Mouse (Mus musculus) left cerebral cortex, postnatal 10 days (tissue): ENCODE results near the gene Cdipt. TPM values are rescaled to one million over a fixed set of nuclear protein-coding genes. Genes with fewer than 3 reads are reported as not detected.

Experiments
- DNase-seq, 2 experiments: peaks; one replicate each; pipeline ENCODE4 v3.0.0; 2021 to 2022; ENCODE audit warnings: low spot score in 2 of 2, mixed read lengths in 1 of 2; ENCODE audit errors: extremely low spot score in 1 of 2
- intact Hi-C: fragments of 180-260 bp; cut with DNase I; formaldehyde crosslinking; loops from one replicate; pipeline ENCODE4 v1.15.1; 2025
- total RNA-seq, 2 experiments: library from RNA; stranded (reverse); gene quantifications; 2 replicates each; pipeline ENCODE4 v1.2.3; 2021

Gene Cdipt
- total RNA-seq, 2 experiments from 2014 or later: 163 to 166 TPM

DNA sequence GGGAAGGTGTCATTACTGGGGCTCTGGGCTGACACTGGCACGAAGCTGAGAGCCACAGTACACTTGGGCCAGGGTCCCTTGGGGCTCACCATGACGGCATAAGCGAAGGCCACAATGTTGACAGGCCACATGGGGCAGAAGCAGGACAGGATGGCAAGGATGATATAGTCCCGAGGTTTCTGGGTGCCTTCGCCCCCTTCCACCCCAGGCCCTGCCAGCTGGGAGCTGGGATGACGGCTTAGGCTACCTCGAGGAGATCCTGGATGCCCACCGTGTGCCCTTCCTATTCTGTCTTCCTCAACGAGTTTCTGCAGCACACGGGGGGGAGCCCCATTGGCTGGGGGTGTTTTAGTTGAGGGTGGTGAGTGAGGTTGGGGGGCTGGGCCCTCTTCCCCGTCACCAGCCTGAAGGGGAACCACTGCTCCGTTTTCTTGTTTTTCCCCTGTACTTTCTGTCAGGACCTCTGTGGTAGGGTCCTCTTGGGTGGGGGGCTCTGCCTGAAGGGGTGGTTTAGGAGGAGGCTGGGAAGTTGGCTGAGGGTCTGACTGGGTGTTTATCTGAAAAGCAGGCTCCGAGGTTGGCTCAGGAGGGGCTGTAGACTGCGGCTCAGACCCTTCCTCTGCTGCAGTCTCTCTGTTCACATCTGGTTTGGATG lies 43.7 kb downstream of the Cdipt start:
- intact Hi-C loops: loop anchor here (5.0 kb wide), 1 partner anchor 42 kb away; the partner anchor contains the start of genes Cdipt and Cdiptos
- DNase-seq: no peak

DNA sequence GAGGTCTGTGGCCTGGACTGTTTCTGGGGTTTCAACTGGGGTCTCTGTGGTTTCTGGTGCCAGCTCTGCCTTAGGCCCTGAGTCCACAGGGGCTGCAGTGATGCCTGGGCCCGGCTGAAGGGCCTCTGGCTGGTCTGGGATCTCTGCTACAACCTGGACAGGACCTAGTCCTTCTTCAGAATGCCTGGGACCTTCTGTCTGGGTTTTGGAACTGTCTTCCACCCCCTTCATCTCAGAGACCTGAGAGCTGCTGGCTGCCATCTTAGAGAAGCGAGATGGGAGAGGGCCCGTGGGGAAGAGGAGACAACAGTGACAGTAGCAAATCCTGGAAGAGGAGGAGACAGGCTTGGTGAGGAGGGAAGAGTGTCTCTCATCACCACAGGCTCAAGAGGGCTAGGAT lies 44.3 kb downstream of the Cdipt start:
- no peak for DNase-seq
- intact Hi-C loops: loop anchor here (5.0 kb wide), 1 partner anchor 82 kb away; no protein-coding TSS in a partner anchor

DNA sequence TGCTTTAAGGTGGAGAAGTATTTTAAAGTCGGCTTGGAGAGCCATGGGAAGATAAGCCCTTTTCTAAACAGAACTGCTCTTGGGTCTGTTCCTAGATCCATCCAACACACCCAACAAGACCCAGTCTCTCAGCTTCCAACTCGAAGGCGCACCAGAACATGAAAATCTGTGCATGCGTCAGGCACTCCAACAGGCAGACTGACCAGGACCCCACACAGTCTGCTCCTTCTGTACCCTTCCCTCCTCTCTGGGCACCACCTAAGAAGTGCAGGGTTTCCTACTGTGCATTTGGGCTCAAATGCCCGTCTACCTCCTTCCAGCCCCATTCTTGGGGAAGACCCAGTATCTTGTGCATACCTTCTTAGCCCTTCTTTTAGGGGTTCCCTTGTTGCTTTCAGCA lies 44.8 kb downstream of the Cdipt start:
- intact Hi-C loops: loop anchor here (5.0 kb wide), 1 partner anchor 82 kb away; no protein-coding TSS in a partner anchor
- no peak for DNase-seq

DNA sequence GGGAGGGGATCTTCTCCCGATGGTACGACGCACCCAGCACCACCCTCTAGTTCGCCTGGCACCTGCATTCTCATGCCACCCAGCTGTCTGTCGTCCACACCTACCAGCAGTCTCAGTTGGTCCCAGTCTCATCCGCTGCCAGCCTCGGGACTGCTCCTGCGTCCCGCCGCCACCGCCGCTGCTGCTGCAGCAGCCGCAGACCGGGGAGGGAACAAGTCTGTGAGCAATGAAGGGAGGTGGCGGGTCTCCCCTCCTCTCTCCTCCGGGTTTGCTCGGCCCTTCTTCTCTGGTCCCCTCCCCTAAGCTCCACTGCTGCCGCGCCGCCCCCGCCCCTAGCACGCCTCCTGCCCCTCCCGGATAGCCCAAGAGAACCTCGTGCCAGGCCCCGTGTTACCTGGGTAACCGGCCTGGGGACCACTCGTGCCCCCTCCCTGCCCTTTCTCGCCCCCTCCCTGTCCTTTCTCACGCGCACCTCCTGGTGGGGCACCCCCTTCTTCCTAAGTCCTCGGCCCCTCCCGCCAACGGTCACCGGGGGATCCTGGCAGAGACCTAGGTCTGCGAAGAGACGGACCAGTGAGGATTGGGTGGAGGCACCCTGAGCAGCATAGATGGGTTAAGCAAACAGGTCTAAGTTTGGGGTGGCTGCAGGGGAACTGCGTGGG lies 45.3 kb downstream of the Cdipt start, which contains the start of the genes Gm42742 and Prrt2:
Gene Gm42742, minus strand, starts transcription at position 197 of the 662 bp plus-strand sequence.
Gene Prrt2, minus strand, starts transcription at position 311 of the 662 bp plus-strand sequence.
- peak in 1 of 2 experiments; percentile 86 for DNase-seq
- intact Hi-C loops: loop anchor here (5.0 kb wide), 1 partner anchor 81 kb away; no protein-coding TSS in a partner anchor

DNA sequence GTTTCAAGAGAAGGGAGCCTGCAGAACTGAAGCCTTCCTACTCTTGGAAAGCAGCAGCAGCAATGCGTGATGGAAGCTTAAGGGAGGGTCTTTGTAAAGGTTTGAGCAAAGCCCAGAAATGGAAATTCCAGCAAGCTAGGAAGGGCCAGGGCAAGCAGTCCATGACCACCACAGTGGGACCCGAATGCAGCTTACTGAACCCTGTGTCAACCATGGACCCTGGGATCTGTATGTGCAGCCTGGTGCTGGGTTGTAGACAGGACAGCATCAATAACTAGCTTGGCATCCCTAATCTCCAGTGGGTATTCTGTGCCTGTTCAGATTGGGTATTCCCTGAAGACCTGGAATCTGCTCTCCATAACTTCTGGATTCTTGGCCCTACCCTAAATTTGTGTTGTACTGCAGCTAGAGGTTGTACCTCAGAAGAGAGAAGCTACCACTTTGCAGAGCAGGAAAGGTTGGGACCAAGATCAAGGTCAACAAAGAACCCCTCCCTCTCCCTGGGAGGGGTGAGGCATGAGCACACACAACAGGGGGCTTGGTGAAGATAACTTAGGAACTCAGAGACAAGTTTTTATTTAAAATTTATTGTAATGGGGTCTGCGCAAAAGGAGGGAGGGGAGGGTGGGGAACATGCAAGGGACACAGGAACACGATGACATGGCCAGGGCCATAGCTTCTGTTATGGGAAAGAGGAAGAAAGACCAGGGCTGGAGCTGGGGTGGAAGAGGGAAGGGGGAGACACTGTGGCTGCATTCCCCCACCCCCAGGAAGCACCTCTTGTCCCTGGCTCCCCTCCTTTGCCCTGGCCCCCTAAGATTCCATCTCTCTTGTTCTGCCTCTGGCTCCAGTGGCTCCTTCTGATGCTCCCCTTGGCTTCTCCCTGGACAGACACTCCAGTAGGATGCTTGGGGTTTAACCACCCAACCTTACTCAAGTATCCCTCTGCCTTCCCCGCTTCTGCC lies 46.1 kb downstream of the Cdipt start:
- intact Hi-C loops: loop anchor here (5.0 kb wide), 1 partner anchor 80 kb away; no protein-coding TSS in a partner anchor
- DNase-seq: no peak

DNA sequence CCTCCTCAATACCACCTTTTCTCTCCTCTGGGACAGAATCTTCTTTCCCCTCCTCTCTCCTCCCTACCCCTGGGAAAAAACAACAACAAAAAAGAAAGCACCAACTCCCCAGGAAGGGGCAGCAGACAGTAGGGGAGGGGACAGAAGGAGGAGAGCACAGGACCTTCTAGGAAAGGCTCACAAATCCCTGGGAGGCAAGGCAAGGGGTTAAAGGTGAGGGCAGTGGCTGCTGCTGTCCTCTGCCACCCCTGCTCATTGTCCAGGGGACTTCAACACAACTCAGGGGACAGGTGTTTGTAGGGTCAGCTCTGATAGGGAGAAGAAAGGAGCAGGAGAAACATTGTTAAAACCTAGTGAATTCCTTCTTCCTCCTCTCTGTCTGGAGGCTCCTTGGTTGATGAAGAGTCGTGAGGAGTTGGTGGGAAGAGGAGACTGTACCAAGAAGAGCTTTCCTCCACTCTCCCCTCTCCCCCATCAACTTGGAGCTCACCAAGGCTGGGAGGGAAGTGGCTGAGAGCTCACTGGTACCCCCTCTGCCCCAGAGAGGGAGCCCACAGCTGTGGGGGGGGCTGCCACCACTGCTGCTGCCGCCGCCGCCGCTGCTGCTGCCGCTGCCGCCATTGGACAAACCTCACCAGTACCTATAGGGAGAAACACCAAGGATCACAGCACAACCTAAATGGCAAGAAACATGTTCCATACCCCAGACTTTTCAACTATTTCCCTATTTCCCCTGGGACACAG lies 47.0 kb downstream of the Cdipt start:
- intact Hi-C loops: loop anchor here (5.0 kb wide), 1 partner anchor 80 kb away; no protein-coding TSS in a partner anchor

DNA sequence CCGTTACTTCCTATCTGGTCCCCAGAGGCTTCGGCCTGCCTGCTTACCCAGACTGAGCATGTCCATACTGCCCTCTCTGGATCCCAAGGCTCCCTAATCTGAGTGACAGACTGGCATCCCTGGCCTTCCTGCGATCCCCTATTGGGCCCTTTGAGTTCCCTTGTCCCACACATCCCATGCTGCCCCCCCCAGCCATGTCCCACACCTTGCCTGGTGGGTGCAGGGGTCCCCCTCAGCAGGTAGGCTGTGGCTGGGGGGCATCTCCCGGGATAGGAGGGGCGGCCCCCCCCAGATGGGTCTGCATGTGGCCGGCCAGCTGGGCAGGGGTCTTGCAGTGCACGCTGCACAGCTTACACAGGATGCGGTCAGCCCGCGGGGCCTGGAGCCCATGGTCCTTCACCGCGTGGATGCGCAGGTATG lies 47.6 kb downstream of the Cdipt start:
- DNase-seq: peak in 1 of 2 experiments; percentile 62
- intact Hi-C loops: loop anchor here (5.0 kb wide), 1 partner anchor 79 kb away; no protein-coding TSS in a partner anchor

More for the DNA sequence above, 47.0 kb downstream of the Cdipt start:
- no peak for DNase-seq

DNA sequence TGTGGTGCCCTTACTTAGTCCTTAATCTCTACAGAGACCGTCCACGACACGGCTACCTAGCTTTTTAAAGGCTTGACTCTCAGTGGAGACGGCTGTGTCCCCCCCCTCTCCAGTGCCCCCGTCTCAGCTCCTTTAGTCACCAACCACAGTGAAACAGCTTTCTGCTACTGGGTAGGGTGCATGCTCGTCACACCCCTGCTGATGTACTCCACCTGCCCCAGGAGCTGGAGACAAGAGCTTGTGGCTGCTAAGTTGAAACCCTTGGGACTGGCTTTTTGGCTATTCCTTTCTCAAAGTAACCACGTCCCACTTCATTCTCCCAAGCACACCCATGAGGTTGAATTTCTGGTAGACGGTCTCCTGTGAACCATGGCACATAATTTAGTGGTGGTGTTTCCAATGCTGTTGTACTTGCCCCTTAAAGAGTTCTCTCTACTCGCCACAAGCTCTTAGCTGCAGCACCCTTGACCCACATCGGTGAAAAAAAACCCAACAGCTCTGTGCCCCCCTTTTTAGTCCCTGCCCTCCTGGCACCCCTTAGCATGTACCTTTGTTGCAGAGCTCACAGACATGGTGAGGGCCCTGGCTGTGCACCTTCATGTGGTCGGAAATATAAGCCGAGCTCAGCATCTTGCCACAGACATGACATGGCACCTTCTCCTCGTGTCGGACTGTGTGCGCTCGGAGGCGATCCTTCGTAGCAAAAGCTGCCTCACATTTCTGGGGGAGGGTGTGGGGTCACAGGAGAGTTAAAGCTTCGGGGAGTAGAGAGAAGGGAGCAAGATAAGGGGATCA lies 48.4 kb downstream of the Cdipt start:
- intact Hi-C loops: loop anchor here (5.0 kb wide), 1 partner anchor 78 kb away; no protein-coding TSS in a partner anchor
- DNase-seq: no peak

DNA sequence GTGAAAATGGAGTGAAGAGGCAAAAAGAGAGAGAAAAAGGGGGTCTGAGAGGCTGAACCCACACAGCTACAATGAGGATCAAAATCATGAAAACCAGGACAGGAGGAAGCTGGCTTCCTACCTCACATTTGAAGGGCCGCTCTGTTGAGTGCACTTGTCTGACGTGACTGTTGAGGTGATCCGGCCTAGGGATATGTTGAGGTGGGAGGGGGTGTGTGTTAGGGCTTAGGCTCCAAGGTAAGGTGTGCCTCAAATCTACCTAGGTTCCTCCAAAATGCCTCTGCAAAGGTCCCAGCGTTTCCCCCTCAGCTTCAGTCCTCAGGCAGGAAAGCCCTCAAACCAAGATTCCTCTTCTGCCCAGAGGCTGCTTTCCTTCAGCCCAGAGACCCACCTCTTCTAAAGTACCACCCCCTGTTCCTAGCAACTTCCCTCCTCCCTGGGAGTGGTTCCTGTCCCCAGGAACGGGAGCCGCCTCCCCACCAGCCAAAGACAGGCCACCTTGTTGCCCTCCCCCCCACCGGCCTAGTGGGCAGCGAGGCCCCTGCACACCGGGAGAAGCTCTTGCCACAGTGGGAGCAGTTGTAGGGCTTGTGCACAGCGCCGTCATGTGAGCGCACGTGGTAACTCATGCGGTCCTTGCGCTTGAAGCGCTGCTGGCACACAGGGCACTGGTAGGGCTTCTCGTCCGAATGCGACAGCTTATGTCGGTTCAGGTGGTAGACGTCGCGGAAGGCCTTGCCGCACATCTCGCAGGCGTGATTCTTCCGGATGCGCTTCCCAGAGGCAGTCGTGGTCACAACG lies 49.2 kb downstream of the Cdipt start:
- intact Hi-C loops: loop anchor here (5.0 kb wide), 1 partner anchor 77 kb away; no protein-coding TSS in a partner anchor
- DNase-seq: peak; percentile 77 to 89

DNA sequence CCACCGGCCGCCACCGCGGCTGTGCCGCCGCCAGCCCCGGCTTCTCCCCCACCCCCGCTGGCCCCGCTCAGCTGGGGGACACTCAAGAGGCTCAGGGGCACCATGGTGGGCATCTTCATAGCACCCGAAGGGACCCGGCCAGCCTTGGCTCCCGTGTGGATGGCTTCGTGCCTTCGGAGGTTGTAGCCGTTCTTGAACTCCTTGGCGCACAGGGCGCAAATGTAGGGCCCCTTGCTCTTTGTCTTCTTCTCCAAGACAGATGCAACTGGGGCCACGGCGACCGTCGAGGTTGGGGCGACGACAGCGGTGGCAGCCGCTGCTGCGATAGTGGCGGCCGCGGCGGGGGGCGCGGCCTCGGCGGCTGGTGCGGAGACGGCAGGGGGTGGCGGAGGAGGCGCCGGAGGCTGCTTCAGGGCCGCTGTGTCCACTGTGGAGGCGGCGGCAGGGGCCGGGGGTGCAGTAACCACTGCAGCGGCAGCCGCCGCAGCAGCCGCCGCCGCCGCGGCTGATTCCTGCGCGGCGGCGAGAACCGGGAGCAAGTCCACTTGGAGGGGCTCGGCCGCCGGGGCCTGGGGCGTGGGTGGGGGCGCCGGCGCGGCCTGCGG lies 49.9 kb downstream of the Cdipt start:
- peak in 1 of 2 experiments; percentile 83 for DNase-seq
- intact Hi-C loops: no loop called here

DNA sequence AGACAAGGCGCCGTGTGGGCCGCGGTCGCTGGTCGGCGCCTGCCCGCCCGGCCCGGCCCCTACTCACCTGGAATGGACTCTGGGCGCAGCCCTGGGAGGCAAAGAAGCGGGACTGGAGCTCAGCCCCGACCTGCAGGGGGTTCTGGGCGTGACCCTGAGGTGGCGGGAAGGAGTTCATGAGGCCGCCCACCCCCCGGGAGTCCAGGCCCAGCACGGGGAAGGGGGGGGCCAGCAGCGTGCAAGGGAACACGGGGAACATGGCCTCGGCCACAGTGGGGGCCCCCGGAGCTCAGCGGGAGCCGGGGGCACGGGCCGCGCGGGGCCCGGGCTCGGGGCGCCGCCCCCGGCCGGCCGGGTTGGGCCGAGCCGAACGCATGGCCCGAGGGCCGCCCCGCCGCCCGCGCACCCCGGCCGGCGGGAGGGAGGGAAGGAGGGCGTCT lies 50.5 kb downstream of the Cdipt start:
- intact Hi-C loops: no loop called here

DNA sequence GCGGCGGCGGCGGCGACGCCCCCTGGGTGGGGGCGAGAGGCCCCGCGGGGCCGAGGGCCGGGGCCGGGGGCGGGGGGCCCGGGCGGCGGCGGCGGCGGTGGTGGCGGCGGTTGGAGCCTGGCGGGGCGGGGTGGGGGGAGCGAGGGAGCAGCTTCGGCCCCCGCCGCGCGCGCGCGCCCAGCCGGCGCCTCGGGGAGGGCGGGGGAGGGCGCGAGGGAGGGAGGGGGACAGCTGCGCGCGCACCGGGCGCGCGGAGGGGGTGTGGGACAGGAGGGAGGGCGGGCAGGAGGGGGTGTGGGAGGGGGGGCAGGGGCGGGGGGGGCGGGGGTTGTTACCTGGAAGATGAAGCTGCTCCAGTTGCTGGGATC lies 50.9 kb downstream of the Cdipt start:
- intact Hi-C loops: no loop called here
- no peak for DNase-seq

More for the DNA sequence above, 50.5 kb downstream of the Cdipt start:
- DNase-seq: peak in 1 of 2 experiments; percentile 91

DNA sequence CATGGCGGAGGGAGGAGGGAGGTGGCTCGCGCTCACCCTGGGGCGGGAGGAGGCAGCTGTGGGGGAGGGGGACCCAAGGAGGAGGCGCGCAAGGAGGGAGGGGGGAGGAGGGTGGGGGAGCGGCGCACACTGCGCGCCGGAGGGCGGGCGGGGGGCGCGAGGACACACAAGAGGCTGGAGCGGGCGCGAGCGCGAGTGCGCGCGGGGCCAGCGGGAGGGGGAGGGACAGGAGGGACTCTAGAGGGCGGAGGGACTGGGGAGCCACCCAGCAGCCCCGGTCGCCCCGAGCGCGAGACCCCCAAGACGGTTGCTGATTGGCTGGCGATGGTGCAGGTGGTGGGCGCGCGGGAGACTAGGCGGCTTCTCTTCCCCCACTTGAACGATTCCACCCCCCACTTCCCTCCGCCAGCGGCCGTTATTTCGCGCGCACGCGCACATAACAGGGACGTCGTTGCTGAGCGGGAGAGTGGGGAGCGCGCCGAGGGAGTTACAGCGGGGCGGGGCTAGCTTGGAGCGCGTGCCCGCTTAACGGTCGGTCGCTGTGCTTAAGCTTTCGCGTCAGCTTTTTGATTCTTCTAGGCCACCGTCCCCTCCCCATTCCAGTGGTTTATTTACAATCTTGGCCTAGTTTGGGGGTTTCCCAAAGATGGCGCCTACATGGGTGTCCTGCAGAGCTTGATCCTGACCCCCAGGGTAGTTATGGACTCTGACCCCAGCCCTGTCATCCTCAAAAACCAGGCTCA lies 51.4 kb downstream of the Cdipt start, which contains the start of gene Maz:
Gene Maz, minus strand, starts transcription at position 54 of the 743 bp plus-strand sequence.
- DNase-seq: peak; percentile 99 to 100
- intact Hi-C loops: no loop called here

DNA sequence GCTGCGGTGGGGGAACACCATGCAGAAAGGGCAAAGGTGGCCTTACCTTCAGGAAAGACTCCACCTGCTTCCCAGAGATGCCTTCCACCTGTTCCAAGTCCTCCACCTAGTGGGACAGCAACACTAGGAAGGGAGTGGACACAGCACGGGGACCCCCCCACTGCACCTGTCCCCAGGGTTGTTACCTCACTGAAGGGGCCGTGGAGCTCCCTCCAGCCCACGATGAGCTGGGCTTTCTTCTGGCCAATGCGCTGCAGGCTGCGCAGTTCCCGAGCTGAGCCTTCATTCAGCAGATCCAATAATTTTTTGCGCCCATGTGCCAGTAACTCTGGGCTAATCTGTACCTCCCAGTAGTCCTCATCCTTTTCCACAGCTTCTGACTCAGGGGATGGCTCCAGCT lies 52.2 kb downstream of the Cdipt start:
- intact Hi-C loops: no loop called here
- DNase-seq: peak in 1 of 2 experiments; percentile 60
